Mouse (Mus musculus) splenic B cell, adult 2 months (primary cell): ENCODE data around the gene 3110040N11Rik.
"Not testable (repeated sequence)": the region's sequence is repeated elsewhere in the genome, so short reads cannot be mapped to it uniquely, and the experiment has no call there.

Experiments used
- DNase-seq: peaks from one replicate; pipeline ENCODE4 v3.0.0-alpha.2; 2011; ENCODE audit warnings: low read depth, low spot score
- H3K27me3 ChIP-seq: 2 replicates; pipeline ENCODE4 v1.6.1; 2012; ENCODE audit warnings: mild to moderate bottlenecking, low read length, moderate library complexity, mixed read lengths; ENCODE audit not compliant: control insufficient read depth, poor library complexity, insufficient read depth, severe bottlenecking
- H3K36me3 ChIP-seq: 2 replicates; pipeline ENCODE4 v1.6.1; 2012; ENCODE audit warnings: mild to moderate bottlenecking, low read length, moderate library complexity, mixed read lengths; ENCODE audit not compliant: control insufficient read depth, poor library complexity, insufficient read depth, severe bottlenecking

3110040N11Rik gene

GRCm38 (mm10) chr7:81789095-81789757, at the start of gene 3110040N11Rik:
Gene 3110040N11Rik, minus strand, starts transcription at chr7:81789478.
- Histone ChIP-seq H3K36me3 (peaks cover 14% of the 10 kb centered on the region; the same call in 1 of the 2 replicates), H3K27me3 (no peaks in the 10 kb centered on the region)
- peak; percentile 95 for DNase-seq

- not testable (repeated sequence) for H3K36me3 ChIP-seq, DNase-seq
Measured at GRCm38 (mm10) chr7:81837771-81838170, 48.5 kb upstream of the 3110040N11Rik start.

GRCm38 (mm10) chr7:81835430-81835829, 46.2 kb upstream of the 3110040N11Rik start:
- no peak for DNase-seq
- no peaks in the 10 kb centered on the region for H3K36me3 ChIP-seq
- no peaks in the 10 kb centered on the region for H3K27me3 ChIP-seq

More at GRCm38 (mm10) chr7:81837771-81838170, 48.5 kb upstream of the 3110040N11Rik start:
- H3K27me3 ChIP-seq, result not testable (repeated sequence)

GRCm38 (mm10) chr7:81834847-81835246, 45.6 kb upstream of the 3110040N11Rik start:
- peak; percentile 25 for DNase-seq
- Histone ChIP-seq H3K36me3 (no peaks in the 10 kb centered on the region), H3K27me3 (no peaks in the 10 kb centered on the region)

- no peaks in the 10 kb centered on the region for H3K27me3 ChIP-seq
- peak; percentile 77 for DNase-seq
Measured at GRCm38 (mm10) chr7:81829379-81829894, 40.2 kb upstream of the 3110040N11Rik start, which contains the start of gene Btbd1. Gene Btbd1, minus strand, starts transcription at chr7:81829431.

GRCm38 (mm10) chr7:81828681-81829378, 39.6 kb upstream of the 3110040N11Rik start:
- H3K27me3 ChIP-seq, result no peaks in the 10 kb centered on the region
- H3K36me3 ChIP-seq, result no peaks in the 10 kb centered on the region
- peak; percentile 40 for DNase-seq

More at GRCm38 (mm10) chr7:81829379-81829894, 40.2 kb upstream of the 3110040N11Rik start, which contains the start of gene Btbd1:
- H3K36me3 ChIP-seq, result no peaks in the 10 kb centered on the region

- DNase-seq, result peak; percentile 47
Measured at GRCm38 (mm10) chr7:81827806-81828667, 38.8 kb upstream of the 3110040N11Rik start.

GRCm38 (mm10) chr7:81825381-81825780, 36.1 kb upstream of the 3110040N11Rik start:
- DNase-seq, result no peak
- H3K27me3 ChIP-seq, result no peaks in the 10 kb centered on the region
- no peaks in the 10 kb centered on the region for H3K36me3 ChIP-seq

More at GRCm38 (mm10) chr7:81827806-81828667, 38.8 kb upstream of the 3110040N11Rik start:
- no peaks in the 10 kb centered on the region for H3K36me3 ChIP-seq
- H3K27me3 ChIP-seq, result no peaks in the 10 kb centered on the region

GRCm38 (mm10) chr7:81824906-81825305, 35.6 kb upstream of the 3110040N11Rik start:
- no peaks in the 10 kb centered on the region for H3K27me3 ChIP-seq
- H3K36me3 ChIP-seq, result no peaks in the 10 kb centered on the region
- no peak for DNase-seq

- no peak for DNase-seq
- Histone ChIP-seq H3K27me3 (no peaks in the 10 kb centered on the region), H3K36me3 (peaks cover 3% of the 10 kb centered on the region; the same call in 1 of the 2 replicates)
Measured at GRCm38 (mm10) chr7:81806067-81806466, 16.8 kb upstream of the 3110040N11Rik start.

GRCm38 (mm10) chr7:81788536-81788935, 742 bp downstream of the 3110040N11Rik start:
- peaks cover 12% of the 10 kb centered on the region; the same call in 1 of the 2 replicates for H3K36me3 ChIP-seq

GRCm38 (mm10) chr7:81777667-81778218, 11.5 kb downstream of the 3110040N11Rik start:
- Histone ChIP-seq H3K27me3 (no peaks in the 10 kb centered on the region), H3K36me3 (peaks cover 18% of the 10 kb centered on the region)
- DNase-seq, result peak; percentile 6

More at GRCm38 (mm10) chr7:81788536-81788935, 742 bp downstream of the 3110040N11Rik start:
- no peaks in the 10 kb centered on the region for H3K27me3 ChIP-seq
- peak; percentile 8 for DNase-seq

GRCm38 (mm10) chr7:81775325-81775724, 14.0 kb downstream of the 3110040N11Rik start:
- DNase-seq, result no peak
- Histone ChIP-seq H3K36me3 (peaks cover 6% of the 10 kb centered on the region), H3K27me3 (no peaks in the 10 kb centered on the region)
